Mouse (Mus musculus) left cerebral cortex, adult 2 months (tissue): ENCODE measurements around the gene March11. TPM values are rescaled to one million over a fixed set of nuclear protein-coding genes. Genes with fewer than 3 reads are reported as not detected.

Experiments used
- DNase-seq, 2 experiments: peaks; one replicate each; pipeline ENCODE4 v3.0.0; 2021 to 2022; ENCODE audit warnings: low spot score in 2 of 2, mixed read lengths in 1 of 2; ENCODE audit errors: extremely low spot score in 1 of 2
- H3K27ac ChIP-seq: fragments of 200-600 bp; 2 replicates; pipeline ENCODE4 v1.8.1; 2022
- H3K4me3 ChIP-seq: fragments of 200-600 bp; 2 replicates; pipeline ENCODE4 v1.8.1; 2022
- CTCF ChIP-seq: fragments of 200-600 bp; IDR thresholded peaks from 2 replicates; pipeline ENCODE4 v1.8.1; 2022; ENCODE audit warnings: antibody characterized with exemption, mild to moderate bottlenecking, moderate library complexity
- intact Hi-C: fragments of 180-260 bp; cut with DNase I; formaldehyde crosslinking; loops from one replicate; pipeline ENCODE4 v1.15.1; 2025
- total RNA-seq, 2 experiments: library from RNA; stranded (reverse); gene quantifications; 2 replicates each; pipeline ENCODE4 v1.2.3; 2021

Gene March11
- total RNA-seq, 2 experiments from 2014 or later = 10.1 to 12.8 TPM

- Histone ChIP-seq H3K27ac (no peak overlapping the region), H3K4me3 (no peak overlapping the region)
- intact Hi-C loops = no loop called here
- TF ChIP-seq CTCF = no peak
- DNase-seq = no peak
Observed at GRCm38 (mm10) chr15:26322804-26323203, 14.0 kb downstream of the March11 start.

- intact Hi-C loops = loop anchor here (1.0 kb wide), 1 partner anchor 334 kb away; no protein-coding TSS in a partner anchor
- Histone ChIP-seq H3K27ac (no peak overlapping the region), H3K4me3 (no peak overlapping the region)
- no peak for DNase-seq
- peak; percentile 72 for TF ChIP-seq CTCF
Observed at GRCm38 (mm10) chr15:26327157-26327556, 18.3 kb downstream of the March11 start.

GRCm38 (mm10) chr15:26335791-26336190 is 26.9 kb downstream of the March11 start:
- Histone ChIP-seq H3K27ac (no peak overlapping the region), H3K4me3 (no peak overlapping the region)
- no peak for TF ChIP-seq CTCF
- intact Hi-C loops = no loop called here
- DNase-seq = no peak

GRCm38 (mm10) chr15:26337775-26338174 is 28.9 kb downstream of the March11 start:
- H3K4me3 ChIP-seq = no peak overlapping the region
- no peak overlapping the region for H3K27ac ChIP-seq
- intact Hi-C loops = no loop called here
- DNase-seq = no peak
- no peak for TF ChIP-seq CTCF

- no peak for TF ChIP-seq CTCF
- Histone ChIP-seq H3K27ac (no peak overlapping the region), H3K4me3 (no peak overlapping the region)
- intact Hi-C loops = no loop called here
- no peak for DNase-seq
Observed at GRCm38 (mm10) chr15:26338343-26338742, 29.5 kb downstream of the March11 start.

GRCm38 (mm10) chr15:26340490-26340889 is 31.6 kb downstream of the March11 start:
- TF ChIP-seq CTCF = no peak
- Histone ChIP-seq H3K4me3 (no peak overlapping the region), H3K27ac (no peak overlapping the region)
- no peak for DNase-seq
- intact Hi-C loops = no loop called here

- no peak for DNase-seq
- intact Hi-C loops = no loop called here
- no peak for TF ChIP-seq CTCF
Observed at GRCm38 (mm10) chr15:26340966-26341365, 32.1 kb downstream of the March11 start.

GRCm38 (mm10) chr15:26344329-26344728 is 35.5 kb downstream of the March11 start:
- DNase-seq = no peak
- no peak for TF ChIP-seq CTCF
- H3K4me3 ChIP-seq = no peak overlapping the region
- no peak overlapping the region for H3K27ac ChIP-seq
- intact Hi-C loops = no loop called here

More at GRCm38 (mm10) chr15:26340966-26341365, 32.1 kb downstream of the March11 start:
- no peak overlapping the region for H3K27ac ChIP-seq
- no peak overlapping the region for H3K4me3 ChIP-seq

GRCm38 (mm10) chr15:26353656-26354055 is 44.8 kb downstream of the March11 start:
- H3K4me3 ChIP-seq = no peak overlapping the region
- no peak for TF ChIP-seq CTCF
- no peak overlapping the region for H3K27ac ChIP-seq
- no peak for DNase-seq
- intact Hi-C loops = no loop called here

GRCm38 (mm10) chr15:26365344-26365743 is 56.5 kb downstream of the March11 start:
- TF ChIP-seq CTCF = no peak
- intact Hi-C loops = no loop called here
- peak; percentile 29 to 35 for DNase-seq
- H3K4me3 ChIP-seq = no peak overlapping the region
- H3K27ac ChIP-seq = no peak overlapping the region

GRCm38 (mm10) chr15:26366511-26366910 is 57.7 kb downstream of the March11 start:
- intact Hi-C loops = no loop called here
- no peak for TF ChIP-seq CTCF
- no peak for DNase-seq
- Histone ChIP-seq H3K27ac (no peak overlapping the region), H3K4me3 (no peak overlapping the region)

GRCm38 (mm10) chr15:26373759-26374158 is 64.9 kb downstream of the March11 start:
- intact Hi-C loops = no loop called here
- no peak for DNase-seq
- Histone ChIP-seq H3K4me3 (no peak overlapping the region), H3K27ac (no peak overlapping the region)
- TF ChIP-seq CTCF = no peak

GRCm38 (mm10) chr15:26374232-26374631 is 65.4 kb downstream of the March11 start:
- DNase-seq = no peak
- no peak overlapping the region for H3K4me3 ChIP-seq
- TF ChIP-seq CTCF = no peak
- no peak overlapping the region for H3K27ac ChIP-seq
- intact Hi-C loops = no loop called here
